Mouse (Mus musculus) brain, embryonic 14.5 days (tissue): ENCODE measurements around the gene Ugt1a7c. TPM values are rescaled to one million over a fixed set of nuclear protein-coding genes. Genes with fewer than 3 reads are reported as not detected.

ENCODE experiments used
- DNase-seq: peaks from one replicate; pipeline ENCODE4 v3.0.0-alpha.2; 2011; ENCODE audit warnings: low read depth
- CTCF ChIP-seq: fragments of 200-500 bp; IDR thresholded peaks from 2 replicates; pipeline ENCODE4 v1.5.1; 2012; ENCODE audit warnings: inconsistent platforms, mild to moderate bottlenecking, moderate library complexity, borderline replicate concordance; ENCODE audit not compliant: insufficient read depth, insufficient read length; ENCODE audit errors: extremely low read depth
- POLR2A ChIP-seq: fragments of 200-500 bp; IDR thresholded peaks from 2 replicates; pipeline ENCODE4 v1.6.1; 2012; ENCODE audit warnings: mild to moderate bottlenecking, inconsistent platforms, borderline replicate concordance; ENCODE audit not compliant: poor library complexity, insufficient read depth, insufficient read length, severe bottlenecking; ENCODE audit errors: extremely low read depth
- polyA plus RNA-seq: library from polyadenylated mRNA; depleted of rRNA; stranded (reverse); fragments of >200 nt; gene quantifications from 2 replicates; pipeline ENCODE4 v1.2.3, GENCODE M21; 2012

Gene Ugt1a7c
- polyA plus RNA-seq, 1 experiment: 0.72 TPM

DNA sequence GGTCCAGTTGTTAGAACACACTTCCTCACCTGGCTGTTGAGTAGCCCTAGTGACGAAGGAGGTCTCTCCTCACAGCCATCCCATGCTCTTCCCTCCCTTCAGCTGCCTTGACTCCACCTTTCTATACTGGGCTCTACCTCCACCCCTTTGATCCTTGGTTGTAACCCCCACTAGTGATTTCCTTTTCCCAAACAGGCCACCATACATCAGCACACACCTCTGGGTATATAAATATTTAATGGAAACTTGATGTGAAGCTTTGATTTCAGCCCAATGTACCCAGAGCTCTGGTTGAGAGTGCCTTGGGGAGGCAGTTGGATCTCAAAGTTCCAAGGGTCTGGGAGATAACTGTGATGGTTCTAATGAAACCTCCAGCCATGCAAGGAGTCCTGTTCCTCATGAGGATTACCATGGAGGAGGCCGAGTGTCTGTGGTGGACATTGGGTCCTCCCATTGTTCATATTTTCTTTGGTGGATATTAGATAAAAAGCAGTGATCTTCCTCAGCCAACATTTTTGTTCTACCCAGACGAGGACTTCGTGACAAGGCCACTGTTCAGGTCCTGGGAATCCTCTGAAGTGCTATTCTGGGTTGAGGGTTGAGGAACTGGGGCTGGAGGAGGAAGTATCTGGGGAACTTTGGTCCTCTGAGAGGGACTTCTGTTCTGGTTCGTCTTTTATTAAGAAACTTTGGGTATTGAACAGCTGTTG is 132.0 kb downstream of the Ugt1a7c start, which contains the start of gene Mroh2a:
Mroh2a (plus strand) TSS at position 317 of the 710 bp plus-strand sequence.
- TF ChIP-seq CTCF (no peak), POLR2A (no peak)
- DNase-seq: no peak

DNA sequence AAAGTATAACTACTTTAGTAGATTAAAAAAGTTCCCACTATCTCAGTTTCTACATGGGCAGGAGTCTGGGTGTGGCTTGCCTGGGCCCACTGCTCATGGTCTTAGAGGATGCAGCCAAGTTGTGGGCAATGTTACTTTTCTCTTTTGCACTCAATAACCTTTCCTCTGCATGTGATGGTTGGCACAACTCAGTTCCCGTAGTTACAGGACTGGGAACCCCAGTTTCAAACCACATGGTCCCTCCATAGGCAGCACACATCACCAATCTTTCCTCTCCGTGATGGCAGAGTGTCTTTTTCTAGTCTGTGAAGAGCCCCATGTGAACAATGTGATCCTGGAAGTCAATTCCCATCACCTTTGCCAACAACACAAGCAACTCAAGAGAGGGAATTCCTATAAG is 132.6 kb downstream of the Ugt1a7c start:
- TF ChIP-seq CTCF (no peak), POLR2A (no peak)
- DNase-seq: no peak

DNA sequence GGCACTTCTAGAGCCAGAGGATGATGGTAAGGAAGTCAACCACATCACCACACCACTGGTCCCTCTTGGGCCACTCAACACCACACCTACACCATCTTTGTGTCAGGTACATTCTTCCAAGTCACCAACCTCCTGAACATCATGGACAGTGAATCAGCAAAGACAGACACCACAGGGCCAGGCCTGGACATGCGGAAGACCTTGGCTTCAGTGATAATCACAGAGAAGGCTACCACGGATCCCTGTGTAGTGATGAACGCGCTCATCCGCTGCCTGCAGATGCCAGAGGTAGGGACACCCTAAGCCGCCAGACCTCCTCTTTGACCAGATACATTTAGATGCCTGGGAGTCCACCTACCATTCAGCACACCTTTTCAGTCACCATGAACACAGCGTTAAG is 133.3 kb downstream of the Ugt1a7c start:
- DNase-seq: no peak
- TF ChIP-seq CTCF (no peak), POLR2A (no peak)

DNA sequence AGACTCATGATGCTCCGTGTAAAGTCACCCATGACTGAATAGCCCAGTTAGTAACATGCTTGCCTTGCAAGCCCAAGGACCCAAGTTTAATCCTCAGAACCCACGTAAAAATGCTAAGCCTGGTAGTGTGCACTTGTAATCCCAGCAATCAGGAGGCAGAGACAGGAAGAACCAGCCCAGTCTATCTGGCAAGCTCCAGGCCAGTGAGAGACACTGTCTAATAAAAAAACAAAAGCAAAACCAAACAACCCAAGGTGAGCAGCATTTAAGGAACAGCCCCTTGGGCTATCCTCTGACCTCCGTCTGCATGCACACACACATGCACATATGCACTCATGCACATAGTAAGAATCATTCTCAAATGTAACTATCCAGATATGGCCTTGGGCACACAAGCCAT is 134.7 kb downstream of the Ugt1a7c start:
- TF ChIP-seq CTCF (no peak), POLR2A (no peak)
- no peak for DNase-seq

DNA sequence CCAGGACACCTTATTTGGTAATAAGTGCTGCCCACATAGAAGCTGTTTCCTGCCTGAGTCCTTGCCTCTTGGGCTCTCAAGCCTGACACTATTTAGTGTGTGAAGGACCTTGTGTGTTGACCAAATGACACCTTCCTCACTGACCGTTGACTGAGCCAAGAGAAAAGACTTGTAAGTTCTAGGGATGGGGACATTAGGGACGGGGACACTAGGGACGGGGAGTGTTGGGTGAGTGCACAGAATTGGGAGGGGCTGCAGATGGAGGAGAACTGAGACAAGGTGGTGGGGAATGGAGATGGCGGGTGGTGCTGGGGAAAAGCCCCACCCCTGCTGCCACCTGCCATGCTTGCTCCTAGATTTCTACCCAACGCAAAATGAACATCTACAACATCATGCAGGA is 135.1 kb downstream of the Ugt1a7c start:
- DNase-seq: no peak
- TF ChIP-seq POLR2A: no peak
- no peak for TF ChIP-seq CTCF

DNA sequence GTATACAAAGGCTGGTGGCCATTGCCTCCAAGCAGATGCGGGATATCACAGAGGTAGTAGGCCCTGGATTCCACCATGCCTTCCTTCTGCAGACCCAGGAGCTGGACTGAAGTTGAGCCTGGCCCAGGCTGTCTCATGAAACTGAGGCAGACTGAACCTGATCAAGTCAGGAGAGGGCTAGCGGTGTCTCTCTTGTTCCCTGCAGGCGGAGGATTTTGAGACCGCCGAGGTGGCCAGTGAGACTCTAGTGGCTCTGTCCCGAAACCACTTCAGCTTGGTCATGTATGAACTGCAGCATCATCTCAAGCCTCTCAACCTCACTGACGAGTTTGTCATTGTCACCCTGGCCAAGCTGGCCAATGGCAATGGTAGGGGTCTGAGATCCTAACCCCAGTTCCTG is 135.6 kb downstream of the Ugt1a7c start:
- DNase-seq: no peak
- no peak for TF ChIP-seq POLR2A

DNA sequence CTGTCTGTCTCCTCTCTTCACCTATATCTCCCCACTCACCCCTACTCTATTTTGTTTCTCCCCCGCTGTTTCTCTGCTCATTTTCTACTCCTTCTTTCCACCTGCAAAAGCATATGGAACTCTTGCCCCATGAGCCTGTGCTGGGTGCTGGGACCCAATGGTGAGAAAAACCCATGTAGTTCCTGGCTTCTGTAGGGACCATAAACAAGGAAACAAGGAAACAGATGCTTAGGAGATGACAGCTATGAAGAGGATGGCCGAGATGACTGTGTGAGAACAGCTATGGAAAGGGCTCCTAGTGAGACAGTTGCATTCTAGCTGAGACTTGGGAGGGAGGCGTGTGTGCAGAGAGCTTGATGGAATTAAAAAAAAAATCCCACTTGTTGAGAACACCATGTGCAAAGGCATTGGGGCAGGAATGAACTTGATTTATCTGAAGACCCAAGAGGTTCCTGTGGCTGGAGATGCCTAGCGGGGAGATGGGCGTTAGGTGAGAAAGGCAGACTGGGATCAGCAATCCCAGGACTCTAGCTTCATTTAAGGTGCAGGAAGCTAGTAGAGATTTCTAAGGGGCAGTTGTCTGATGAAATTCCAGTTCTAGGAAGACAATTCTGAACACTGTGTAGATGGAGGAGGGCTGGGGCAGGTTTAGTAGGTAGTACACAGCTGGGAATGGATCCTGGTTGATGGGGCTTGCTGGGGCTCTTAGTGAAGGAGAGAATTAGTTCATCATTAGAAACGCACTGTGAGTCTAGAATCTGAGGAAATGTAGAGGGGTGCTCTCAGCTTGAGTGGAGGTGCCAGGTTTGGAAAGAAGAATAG is 136.3 kb downstream of the Ugt1a7c start:
- TF ChIP-seq POLR2A: no peak
- no peak for TF ChIP-seq CTCF
- no peak for DNase-seq

DNA sequence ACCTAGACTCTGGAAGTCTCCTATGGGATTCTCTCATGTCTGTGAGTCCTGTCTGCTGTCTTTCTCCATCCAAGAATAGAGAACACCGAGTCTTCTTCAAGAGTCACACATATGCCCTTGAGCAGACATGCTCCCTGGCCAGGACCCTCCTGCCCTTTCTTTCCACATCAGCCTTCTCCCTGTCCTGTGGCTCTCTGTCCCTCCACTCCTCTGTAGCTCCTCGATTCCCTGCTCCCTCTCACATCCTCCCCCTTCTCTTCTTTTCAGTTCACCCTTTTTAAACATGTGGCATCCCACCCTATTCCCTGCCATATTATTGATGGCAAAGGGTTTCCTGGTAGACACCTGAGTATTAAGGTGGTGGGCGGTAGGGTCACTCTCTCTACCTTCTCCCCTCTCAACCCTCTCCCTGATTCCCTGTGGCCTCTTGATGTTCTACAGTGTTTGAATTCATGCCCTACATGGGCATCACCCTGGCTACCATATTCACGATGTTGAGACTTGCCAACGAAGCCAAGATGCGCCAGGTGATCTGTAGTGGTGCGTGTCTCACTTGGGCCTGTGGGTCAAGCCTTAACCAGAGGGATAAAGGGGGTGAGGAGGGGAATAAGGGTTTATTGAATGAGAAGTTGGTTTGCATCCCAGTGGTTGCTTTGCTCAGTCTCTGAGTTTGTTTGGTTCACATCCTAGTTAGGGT is 137.1 kb downstream of the Ugt1a7c start:
- TF ChIP-seq POLR2A: no peak
- TF ChIP-seq CTCF: no peak
- DNase-seq: no peak

DNA sequence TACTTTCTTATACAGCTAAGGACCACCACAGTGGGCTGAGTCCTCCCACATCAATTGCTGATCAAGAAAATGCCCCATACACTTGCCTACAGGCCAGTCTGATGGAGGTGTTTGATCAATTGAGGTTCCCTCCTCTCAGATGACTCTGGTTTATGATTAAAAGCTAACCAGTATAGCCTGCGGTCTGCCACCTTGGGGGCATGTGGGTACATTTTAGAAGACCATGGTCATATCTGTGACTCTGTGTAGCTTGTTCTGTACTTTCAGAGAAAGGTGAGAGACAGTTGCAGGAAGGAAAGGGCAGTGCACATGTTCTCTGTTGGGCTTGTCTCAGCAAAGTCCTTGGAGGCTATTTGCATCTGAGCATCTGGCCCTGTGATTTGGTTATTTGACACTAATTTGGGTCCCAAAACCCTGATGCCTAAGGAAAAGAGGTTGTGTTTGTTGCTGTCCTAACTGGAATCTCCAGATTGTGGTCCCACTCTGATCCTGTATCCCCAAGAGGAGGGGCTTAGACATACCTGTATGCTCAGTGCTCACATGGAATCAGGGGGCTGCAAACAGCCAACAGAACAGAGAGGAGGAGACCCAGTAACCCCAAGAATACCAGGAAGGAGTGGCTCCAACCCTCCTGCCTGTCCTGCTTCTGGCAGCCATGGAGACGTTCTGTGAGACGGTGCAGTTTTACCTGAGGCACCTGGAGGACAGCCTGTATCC is 138.0 kb downstream of the Ugt1a7c start:
- no peak for TF ChIP-seq POLR2A
- TF ChIP-seq CTCF: no peak
- DNase-seq: no peak

DNA sequence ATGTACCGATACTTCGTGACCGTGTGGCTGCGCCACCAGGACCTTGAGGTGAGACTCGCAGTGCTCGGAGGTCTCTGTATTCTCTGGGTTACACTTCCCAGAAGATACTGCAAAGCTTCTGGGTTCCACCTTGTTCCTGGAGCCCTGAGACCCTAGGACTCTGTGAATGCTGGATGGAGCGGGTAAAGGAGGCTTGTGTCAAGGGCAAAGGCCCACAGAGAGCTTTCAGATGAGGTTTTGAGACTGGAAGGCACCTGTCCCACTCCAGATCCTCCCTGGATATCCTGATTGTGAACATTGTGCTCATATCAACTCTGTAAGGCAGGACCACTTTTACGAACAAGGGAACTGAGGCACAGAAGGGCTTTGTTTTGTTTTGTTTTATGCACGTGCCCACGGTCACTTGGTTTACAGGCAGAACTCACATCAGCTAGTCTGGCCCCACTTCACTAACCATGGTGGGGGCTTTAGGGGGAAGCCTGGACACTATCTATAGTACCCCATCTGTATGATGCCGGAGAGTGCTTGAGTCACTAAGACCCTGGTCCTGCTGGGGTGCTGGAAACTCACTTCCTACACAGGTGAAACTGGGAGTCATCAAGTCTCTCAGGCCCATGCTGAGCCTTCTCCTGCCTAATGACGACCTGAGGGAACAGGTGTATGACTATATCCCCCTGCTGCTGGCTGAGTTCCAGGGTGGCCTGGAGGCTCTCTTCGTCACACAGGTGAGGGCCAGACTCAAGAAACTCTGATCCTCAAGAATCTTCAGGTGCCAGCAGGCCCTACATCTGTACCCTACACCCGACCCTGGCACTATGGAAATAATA is 138.8 kb downstream of the Ugt1a7c start:
- TF ChIP-seq POLR2A (no peak), CTCF (no peak)

More for the DNA sequence above, 138.8 kb downstream of the Ugt1a7c start:
- no peak for DNase-seq
